Mouse (Mus musculus) hindbrain, embryonic 13.5 days (tissue): ENCODE data around the gene Gimap8. TPM values are rescaled to one million over a fixed set of nuclear protein-coding genes. Genes with fewer than 3 reads are reported as not detected.

Experiments used
- ATAC-seq: fragments of 200-750 bp; cut with Nextera tagmentation; 2 replicates; pipeline ENCODE4 v1.8.0; 2017; ENCODE audit warnings: moderate TSS enrichment; ENCODE audit not compliant: low FRiP score
- H3K27ac ChIP-seq: fragments of 300-500 bp; sonication (generic); 2 replicates; pipeline ENCODE4 v1.5.1; 2015; ENCODE audit warnings: inconsistent platforms, mild to moderate bottlenecking, moderate library complexity
- H3K27me3 ChIP-seq: fragments of 300-500 bp; sonication (generic); 2 replicates; pipeline ENCODE4 v1.6.1; 2015; ENCODE audit warnings: mild to moderate bottlenecking, inconsistent platforms
- H3K36me3 ChIP-seq: fragments of 300-500 bp; sonication (generic); 2 replicates; pipeline ENCODE4 v1.6.1; 2015; ENCODE audit warnings: mild to moderate bottlenecking, inconsistent platforms
- H3K4me1 ChIP-seq: fragments of 300-500 bp; sonication (generic); replicated peaks from 2 replicates; pipeline ENCODE4 v1.6.1; 2015; ENCODE audit warnings: inconsistent platforms
- H3K4me2 ChIP-seq: fragments of 300-500 bp; sonication (generic); 2 replicates; pipeline ENCODE4 v1.6.1; 2015; ENCODE audit warnings: inconsistent platforms, mild to moderate bottlenecking, moderate library complexity
- H3K4me3 ChIP-seq: fragments of 300-500 bp; sonication (generic); 2 replicates; pipeline ENCODE4 v1.5.1; 2015; ENCODE audit warnings: mild to moderate bottlenecking, inconsistent platforms
- H3K9ac ChIP-seq: fragments of 300-500 bp; sonication (generic); 2 replicates; pipeline ENCODE4 v1.6.1; 2015; ENCODE audit warnings: mild to moderate bottlenecking, inconsistent platforms
- H3K9me3 ChIP-seq: fragments of 300-500 bp; sonication (generic); 2 replicates; pipeline ENCODE4 v1.6.1; 2016; ENCODE audit warnings: inconsistent platforms
- WGBS: fragments of 180-500 bp; shearing (Covaris S2); methylation state at CpG from one replicate; pipeline ENCODE4 v1.1.7; 2015; 5-methylcytosine and 5-hydroxymethylcytosine counted together
- polyA plus RNA-seq: library from polyadenylated mRNA; unstranded; fragments of >200 nt; fragmentation: Nextera tagmentation; extraction: Ambion mirVana; gene quantifications from 2 replicates; pipeline ENCODE4 v1.2.1, GENCODE M21; 2015

Gene Gimap8
- polyA plus RNA-seq, 1 experiment from 2014 or later: 0.47 TPM

GRCm38 (mm10) chr6:48626464-48626863 lies 20.6 kb upstream of the Gimap8 start, which contains the start of gene AI854703:
TSS of gene AI854703 (plus strand) at chr6:48626764.
- WGBS: 30% methylated on average over 8 of the region's 8 CpGs
- Histone ChIP-seq H3K27ac (no peak within 1 kb of the TSS), H3K9ac (peak within 1 kb of the TSS; percentile 69), H3K4me2 (peak within 1 kb of the TSS; percentile 75), H3K27me3 (peaks cover 55% of the 10 kb centered on the region), H3K36me3 (peaks cover 13% of the 10 kb centered on the region), H3K4me1 (peaks cover 28% of the 10 kb centered on the region), H3K9me3 (no peaks in the 10 kb centered on the region), H3K4me3 (peak within 1 kb of the TSS; percentile 53)
- no peak for ATAC-seq

DNA sequence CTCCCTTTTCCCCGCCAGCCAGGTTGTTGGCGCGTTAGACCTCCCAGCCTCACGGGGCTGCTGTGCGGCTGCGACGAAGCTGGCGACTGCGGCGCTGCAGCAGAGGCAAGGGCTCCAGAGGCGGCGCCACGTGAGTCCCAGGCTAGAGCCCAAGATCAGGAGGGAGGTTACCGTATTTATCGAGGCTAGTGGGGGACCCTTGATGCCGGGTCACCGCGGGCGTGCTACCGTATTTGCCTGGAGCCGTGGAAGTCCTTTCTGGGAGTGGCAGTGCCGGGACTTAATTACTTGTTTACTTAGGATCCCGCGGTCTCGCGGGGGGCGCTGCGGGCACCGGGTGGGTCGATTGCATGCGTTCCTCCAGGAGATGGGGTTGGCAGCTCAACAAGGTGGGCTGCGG lies 20.1 kb upstream of the Gimap8 start:
- H3K9me3 ChIP-seq: no peaks in the 10 kb centered on the region
- peaks cover 55% of the 10 kb centered on the region for H3K27me3 ChIP-seq
- H3K36me3 ChIP-seq: peaks cover 7% of the 10 kb centered on the region; the same call in 1 of the 2 replicates
- H3K27ac ChIP-seq: no peak overlapping the region
- peaks cover 28% of the 10 kb centered on the region for H3K4me1 ChIP-seq
- WGBS: under 1% methylated on average over 32 of the region's 32 CpGs
- peak overlapping the region; percentile 75 for H3K4me2 ChIP-seq
- peak overlapping the region; percentile 53 for H3K4me3 ChIP-seq
- peak overlapping the region; percentile 69 for H3K9ac ChIP-seq
- ATAC-seq: peak; percentile 31; the same call in 1 of the 2 replicates

DNA sequence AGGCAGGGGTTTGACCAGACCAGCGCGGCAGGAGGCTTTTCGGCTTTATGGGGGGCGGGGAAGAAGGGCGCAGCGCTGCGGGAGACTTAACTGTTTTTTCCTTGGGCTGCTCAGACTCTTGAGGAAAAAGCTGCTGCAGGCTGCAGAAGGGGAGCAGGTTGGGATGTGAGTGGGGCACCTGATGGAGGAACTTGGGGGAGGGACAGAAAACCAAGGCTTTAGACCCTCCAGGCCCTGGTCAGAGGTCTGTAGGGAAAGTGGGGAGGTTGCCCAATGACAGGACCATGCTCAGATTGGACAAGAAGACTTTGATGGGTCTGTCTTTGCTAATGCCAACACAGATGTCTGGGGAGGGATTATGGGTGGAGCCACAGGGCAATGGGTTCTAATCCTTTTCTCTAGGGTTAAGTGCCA lies 19.5 kb upstream of the Gimap8 start:
- Histone ChIP-seq H3K36me3 (0 out of 2 replicates have a peak, but pooled peaks cover 5% of the 10 kb centered on the region), H3K4me1 (peaks cover 28% of the 10 kb centered on the region), H3K27me3 (peaks cover 55% of the 10 kb centered on the region), H3K9me3 (no peaks in the 10 kb centered on the region), H3K4me2 (peak overlapping the region; percentile 75), H3K9ac (peak overlapping the region; percentile 69), H3K4me3 (peak overlapping the region; percentile 53), H3K27ac (no peak overlapping the region)
- no peak for ATAC-seq
- WGBS: 7% methylated on average over 7 of the region's 7 CpGs

- 76% methylated on average over 3 of the region's 3 CpGs for WGBS
- Histone ChIP-seq H3K4me3 (no peak overlapping the region), H3K27me3 (peaks cover 55% of the 10 kb centered on the region), H3K27ac (no peak overlapping the region), H3K9ac (0 out of 2 replicates have a peak overlapping the region, but pooled peaks have one; percentile 77), H3K4me1 (peaks cover 28% of the 10 kb centered on the region), H3K4me2 (no peak overlapping the region), H3K9me3 (no peaks in the 10 kb centered on the region), H3K36me3 (0 out of 2 replicates have a peak, but pooled peaks cover 2% of the 10 kb centered on the region)
- no peak for ATAC-seq
Measured at GRCm38 (mm10) chr6:48628377-48628776, 18.7 kb upstream of the Gimap8 start.

DNA sequence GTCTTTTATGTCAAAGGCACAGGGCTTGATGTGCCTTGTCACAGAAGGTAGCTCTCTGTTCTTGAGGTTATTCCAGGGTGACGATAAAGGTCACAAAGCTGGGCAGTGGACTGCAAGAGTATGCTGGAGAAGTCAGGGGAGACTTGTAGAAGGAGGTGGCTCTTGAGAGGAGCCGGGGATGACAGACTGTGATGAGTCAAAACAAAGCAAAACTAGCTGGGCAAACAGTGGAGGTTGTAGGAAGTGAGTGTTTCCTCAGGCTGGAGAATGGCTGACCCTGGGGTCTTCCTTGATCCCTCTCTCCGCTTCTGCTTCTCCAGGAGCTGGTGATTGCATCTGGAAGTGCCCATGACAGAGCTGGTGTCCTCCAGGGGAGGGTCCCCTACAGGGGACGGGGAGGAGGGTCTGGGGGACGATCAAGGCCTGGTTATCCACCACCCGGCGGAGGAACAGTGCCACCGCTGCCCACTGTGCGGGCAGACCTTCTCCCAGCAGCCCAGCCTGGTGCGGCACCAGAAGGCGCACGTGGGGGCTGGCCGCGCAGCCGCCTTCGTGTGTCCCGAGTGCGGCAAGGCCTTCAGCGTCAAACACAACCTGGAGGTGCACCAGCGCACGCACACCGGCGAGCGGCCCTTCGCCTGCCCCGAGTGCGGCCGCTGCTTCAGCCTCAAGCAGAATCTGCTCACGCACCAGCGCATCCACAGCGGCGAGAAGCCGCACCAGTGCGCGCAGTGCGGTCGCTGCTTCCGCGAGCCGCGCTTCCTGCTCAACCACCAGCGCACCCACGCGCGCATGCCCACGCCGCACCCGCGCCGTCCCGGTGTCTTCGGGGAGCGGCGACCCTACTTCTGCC lies 18.0 kb upstream of the Gimap8 start:
- Histone ChIP-seq H3K4me3 (peak overlapping the region; percentile 48), H3K27ac (peak overlapping the region; percentile 52), H3K36me3 (no peaks in the 10 kb centered on the region), H3K4me1 (peaks cover 28% of the 10 kb centered on the region), H3K4me2 (peak overlapping the region; percentile 77), H3K9ac (peak overlapping the region; percentile 77), H3K27me3 (peaks cover 55% of the 10 kb centered on the region), H3K9me3 (no peaks in the 10 kb centered on the region)
- peak; percentile 75 for ATAC-seq
- WGBS: 7% methylated on average over 54 of the region's 54 CpGs

- WGBS: 16% methylated on average over 13 of the region's 13 CpGs
- Histone ChIP-seq H3K4me1 (peaks cover 28% of the 10 kb centered on the region), H3K9me3 (no peaks in the 10 kb centered on the region), H3K27me3 (peaks cover 55% of the 10 kb centered on the region), H3K4me3 (peak overlapping the region; percentile 48), H3K36me3 (no peaks in the 10 kb centered on the region), H3K27ac (peak overlapping the region; percentile 52), H3K4me2 (peak overlapping the region; percentile 77), H3K9ac (peak overlapping the region; percentile 77)
- peak; percentile 29 for ATAC-seq
Measured at GRCm38 (mm10) chr6:48629661-48630034, 17.4 kb upstream of the Gimap8 start.

- ATAC-seq: no peak
- Histone ChIP-seq H3K4me3 (no peak overlapping the region), H3K27ac (no peak overlapping the region), H3K4me1 (peaks cover 28% of the 10 kb centered on the region), H3K9ac (no peak overlapping the region), H3K27me3 (peaks cover 45% of the 10 kb centered on the region), H3K36me3 (no peaks in the 10 kb centered on the region), H3K9me3 (no peaks in the 10 kb centered on the region), H3K4me2 (no peak overlapping the region)
- 92% methylated on average over 8 of the region's 8 CpGs for WGBS
Measured at GRCm38 (mm10) chr6:48630831-48631230, 16.2 kb upstream of the Gimap8 start.

GRCm38 (mm10) chr6:48635105-48635504 lies 11.9 kb upstream of the Gimap8 start:
- Histone ChIP-seq H3K4me2 (no peak overlapping the region), H3K4me3 (no peak overlapping the region), H3K27ac (no peak overlapping the region), H3K9ac (no peak overlapping the region), H3K9me3 (no peaks in the 10 kb centered on the region), H3K4me1 (no peaks in the 10 kb centered on the region), H3K36me3 (no peaks in the 10 kb centered on the region), H3K27me3 (peaks cover 5% of the 10 kb centered on the region; the same call in 1 of the 2 replicates)
- WGBS: 92% methylated on average over 2 of the region's 2 CpGs
- no peak for ATAC-seq

GRCm38 (mm10) chr6:48636515-48636914 lies 10.5 kb upstream of the Gimap8 start:
- H3K27ac ChIP-seq: no peak overlapping the region
- no peaks in the 10 kb centered on the region for H3K36me3 ChIP-seq
- ATAC-seq: no peak
- no peak overlapping the region for H3K4me2 ChIP-seq
- no peak overlapping the region for H3K4me3 ChIP-seq
- no peaks in the 10 kb centered on the region for H3K4me1 ChIP-seq
- H3K9me3 ChIP-seq: no peaks in the 10 kb centered on the region
- H3K9ac ChIP-seq: no peak overlapping the region
- 39% methylated on average over 6 of the region's 6 CpGs for WGBS
- H3K27me3 ChIP-seq: no peaks in the 10 kb centered on the region

- ATAC-seq: no peak
- Histone ChIP-seq H3K27me3 (no peaks in the 10 kb centered on the region), H3K27ac (no peak overlapping the region), H3K4me1 (no peaks in the 10 kb centered on the region), H3K4me2 (no peak overlapping the region), H3K36me3 (no peaks in the 10 kb centered on the region), H3K4me3 (no peak overlapping the region), H3K9ac (no peak overlapping the region), H3K9me3 (no peaks in the 10 kb centered on the region)
- 66% methylated on average over 6 of the region's 6 CpGs for WGBS
Measured at GRCm38 (mm10) chr6:48637811-48638500, 9.1 kb upstream of the Gimap8 start.

- Histone ChIP-seq H3K27ac (no peak overlapping the region), H3K4me3 (no peak overlapping the region), H3K9me3 (no peaks in the 10 kb centered on the region), H3K36me3 (no peaks in the 10 kb centered on the region), H3K27me3 (no peaks in the 10 kb centered on the region), H3K9ac (no peak overlapping the region), H3K4me2 (no peak overlapping the region), H3K4me1 (no peaks in the 10 kb centered on the region)
- no peak for ATAC-seq
- 83% methylated on average over 2 of the region's 2 CpGs for WGBS
Measured at GRCm38 (mm10) chr6:48638553-48638952, 8.5 kb upstream of the Gimap8 start.

DNA sequence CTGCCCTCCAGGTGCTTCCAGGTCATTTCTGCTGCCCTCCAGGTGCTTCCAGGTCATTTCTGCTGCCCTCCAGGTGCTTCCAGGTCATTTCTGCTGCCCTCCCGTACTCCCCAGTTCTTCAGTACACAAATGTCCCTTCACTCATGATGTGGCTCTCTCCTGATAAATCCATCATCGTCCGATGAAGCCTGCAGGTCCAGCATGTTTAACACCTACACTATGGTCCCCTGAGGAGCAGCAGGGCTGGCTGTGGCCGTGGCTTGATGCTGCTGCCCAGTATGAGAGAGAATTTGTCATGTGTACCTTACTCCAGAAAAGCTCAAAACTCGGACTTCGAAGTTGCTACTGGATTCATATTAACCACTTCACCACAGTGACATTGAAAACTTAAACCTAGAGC lies 5.6 kb upstream of the Gimap8 start:
- no peak for ATAC-seq
- H3K27me3 ChIP-seq: no peaks in the 10 kb centered on the region
- H3K4me2 ChIP-seq: no peak overlapping the region
- no peaks in the 10 kb centered on the region for H3K36me3 ChIP-seq
- no peaks in the 10 kb centered on the region for H3K4me1 ChIP-seq
- H3K27ac ChIP-seq: no peak overlapping the region
- H3K4me3 ChIP-seq: no peak overlapping the region
- no peak overlapping the region for H3K9ac ChIP-seq
- H3K9me3 ChIP-seq: no peaks in the 10 kb centered on the region
- 78% methylated on average over 6 of the region's 6 CpGs for WGBS
